Mouse (Mus musculus) C2C12 (cell line): ENCODE measurements around the gene Fam240b.
"Not testable (repeated sequence)": the region's sequence is repeated elsewhere in the genome, so short reads cannot be mapped to it uniquely, and the experiment has no call there.

ENCODE experiments used
- CEBPB ChIP-seq: IDR thresholded peaks from one replicate; pipeline ENCODE4 v1.6.1; 2011; ENCODE audit warnings: low read depth, mild to moderate bottlenecking, control low read depth, moderate library complexity
- CTCF ChIP-seq: IDR thresholded peaks from one replicate; pipeline ENCODE4 v1.5.1; 2011; ENCODE audit not compliant: control insufficient read depth, insufficient read depth, insufficient read length
- FOSL1 ChIP-seq: IDR thresholded peaks from one replicate; pipeline ENCODE4 v1.8.0; 2011; ENCODE audit warnings: mild to moderate bottlenecking, low read length; ENCODE audit not compliant: poor library complexity, insufficient read depth, severe bottlenecking
- MAX ChIP-seq: IDR thresholded peaks from one replicate; pipeline ENCODE4 v1.6.1; 2011; ENCODE audit warnings: mild to moderate bottlenecking, control low read depth
- MYOD1 ChIP-seq: IDR thresholded peaks from one replicate; pipeline ENCODE4 v1.6.1; 2011; ENCODE audit warnings: low read depth; ENCODE audit not compliant: control insufficient read depth, insufficient read length
- MYOG ChIP-seq: IDR thresholded peaks from one replicate; pipeline ENCODE4 v1.6.1; 2011; ENCODE audit not compliant: control insufficient read depth, insufficient read length; ENCODE audit errors: extremely low read depth
- USF1 ChIP-seq: IDR thresholded peaks from one replicate; pipeline ENCODE4 v1.6.1; 2011; ENCODE audit warnings: low read depth, mild to moderate bottlenecking, control low read depth, moderate library complexity

DNA sequence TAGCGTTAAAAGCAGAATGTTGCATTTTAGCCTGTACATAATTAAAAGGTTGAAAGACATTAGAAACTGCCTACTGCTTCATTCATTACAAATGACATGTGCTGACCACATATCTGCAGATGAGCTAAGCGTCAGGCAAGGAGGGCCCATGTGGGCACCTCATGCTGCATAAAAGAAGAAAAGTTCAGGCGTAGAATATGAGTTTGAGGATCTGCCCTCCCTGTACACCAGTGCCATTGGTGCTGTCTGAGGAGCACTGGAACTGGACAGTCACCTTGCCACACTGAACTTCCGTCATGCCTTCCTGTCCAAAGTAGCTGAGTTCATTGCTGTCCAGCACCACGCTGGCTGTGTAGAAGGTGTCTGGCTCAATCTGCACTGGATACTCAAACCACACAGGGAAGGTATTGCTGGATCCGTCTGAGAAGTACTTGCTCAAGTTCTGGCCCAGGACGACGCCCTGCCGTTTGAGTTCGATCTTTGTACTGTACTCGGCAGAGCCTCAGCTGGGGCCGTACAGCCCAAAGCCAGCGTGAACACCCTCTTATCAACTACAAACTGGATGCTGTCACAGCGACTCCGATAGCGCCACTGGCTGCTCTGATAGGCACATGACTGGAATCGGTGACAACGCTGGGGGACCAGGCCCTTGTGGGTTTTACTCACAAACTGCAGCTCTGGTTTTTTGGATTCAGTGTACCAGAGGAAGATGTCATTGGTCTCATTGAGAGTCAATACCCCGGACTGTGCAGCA lies 40.2 kb downstream of the Fam240b start:
- TF ChIP-seq CTCF, MAX, MYOD1, FOSL1, MYOG, USF1, CEBPB: not testable (repeated sequence)
